Mouse (Mus musculus): ENCODE measurements at regions not wholly inside any gene's neighbourhood (a gene's known extent, or its start where the extent isn't known, plus 50 kb on each side); places are given as distances from the start of the nearest gene placed in this dataset.
A peak's percentile ranks its signal among the peaks of the same experiment; 100 is the strongest.

DNA sequence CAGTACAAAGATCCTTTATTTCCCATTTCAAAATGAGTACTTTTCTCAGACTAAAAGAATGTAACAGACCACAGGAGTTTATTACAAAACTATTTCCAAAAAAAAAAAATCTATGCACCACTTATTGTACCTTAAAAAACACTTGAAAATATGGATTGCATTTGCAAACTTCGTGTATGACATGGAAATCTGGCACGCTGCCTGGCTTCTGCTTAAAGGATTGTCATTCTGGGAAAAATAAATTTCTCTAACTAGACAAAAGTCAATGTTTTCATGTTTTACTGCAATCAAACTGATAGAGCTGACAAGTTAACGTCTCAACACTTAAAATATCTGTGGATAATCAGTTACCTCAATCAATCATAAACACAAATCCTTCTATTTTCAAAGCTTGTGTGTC lies 205.5 kb upstream of the Nr2f1 start:
- peak; percentile 16 for DNase-seq

DNA sequence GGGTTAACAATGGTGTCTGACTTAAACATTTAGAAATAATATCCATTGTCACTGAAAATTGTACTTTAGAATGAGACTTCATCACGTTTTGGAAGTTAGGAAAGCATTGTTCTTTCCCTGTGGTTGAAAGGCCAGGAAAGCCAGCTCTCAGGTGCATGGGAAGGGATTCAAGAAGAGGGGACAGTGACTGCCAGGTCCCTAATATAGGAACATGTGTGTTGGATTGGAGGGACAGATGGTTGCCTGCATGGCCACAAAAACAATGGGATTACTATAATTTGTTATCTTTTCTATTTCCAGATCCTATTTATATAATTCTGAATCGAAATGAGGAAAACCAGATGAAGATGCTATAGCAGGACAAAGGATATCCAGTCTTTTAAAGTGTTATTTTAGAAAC lies 184.2 kb upstream of the Nr2f1 start:
- no peak for DNase-seq

DNA sequence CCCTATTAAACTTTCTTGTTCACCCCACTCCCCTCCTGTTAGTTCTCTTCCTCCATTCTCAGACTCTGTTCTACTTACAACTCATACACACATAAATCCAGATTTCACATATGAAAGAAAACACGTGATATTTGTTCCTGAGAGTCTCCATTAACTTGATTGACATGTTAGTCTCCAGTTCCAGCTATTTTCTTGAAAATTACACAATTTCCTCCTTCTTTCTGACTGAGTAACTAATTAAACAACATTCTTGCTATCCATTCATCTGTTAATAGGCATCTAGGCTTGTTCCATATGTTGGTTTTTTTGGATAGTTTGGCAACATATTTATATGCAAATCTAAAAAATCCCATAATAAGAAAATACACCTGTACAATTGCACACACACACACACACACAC lies 161.7 kb upstream of the Nr2f1 start:
- DNase-seq = no peak

DNA sequence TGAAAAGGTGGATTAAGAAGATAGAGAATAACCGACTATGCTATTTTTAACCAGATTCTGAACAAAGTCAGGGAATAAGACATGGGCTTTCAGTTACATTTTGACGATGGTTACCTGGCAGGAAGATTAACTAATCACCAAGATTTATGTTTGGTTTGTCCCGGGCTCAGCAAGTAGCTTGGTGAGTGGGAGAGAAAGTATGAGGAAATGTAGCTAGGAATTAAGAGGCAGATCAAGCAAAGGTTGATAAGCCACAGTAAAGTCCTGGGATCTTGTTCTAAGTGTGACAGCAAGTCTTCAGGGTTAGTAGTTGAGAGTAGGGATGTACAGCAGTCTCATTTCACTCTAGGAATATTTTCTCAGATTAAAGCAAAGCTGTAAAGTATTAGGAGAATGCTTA lies 149.3 kb upstream of the Nr2f1 start:
- no peak for DNase-seq

DNA sequence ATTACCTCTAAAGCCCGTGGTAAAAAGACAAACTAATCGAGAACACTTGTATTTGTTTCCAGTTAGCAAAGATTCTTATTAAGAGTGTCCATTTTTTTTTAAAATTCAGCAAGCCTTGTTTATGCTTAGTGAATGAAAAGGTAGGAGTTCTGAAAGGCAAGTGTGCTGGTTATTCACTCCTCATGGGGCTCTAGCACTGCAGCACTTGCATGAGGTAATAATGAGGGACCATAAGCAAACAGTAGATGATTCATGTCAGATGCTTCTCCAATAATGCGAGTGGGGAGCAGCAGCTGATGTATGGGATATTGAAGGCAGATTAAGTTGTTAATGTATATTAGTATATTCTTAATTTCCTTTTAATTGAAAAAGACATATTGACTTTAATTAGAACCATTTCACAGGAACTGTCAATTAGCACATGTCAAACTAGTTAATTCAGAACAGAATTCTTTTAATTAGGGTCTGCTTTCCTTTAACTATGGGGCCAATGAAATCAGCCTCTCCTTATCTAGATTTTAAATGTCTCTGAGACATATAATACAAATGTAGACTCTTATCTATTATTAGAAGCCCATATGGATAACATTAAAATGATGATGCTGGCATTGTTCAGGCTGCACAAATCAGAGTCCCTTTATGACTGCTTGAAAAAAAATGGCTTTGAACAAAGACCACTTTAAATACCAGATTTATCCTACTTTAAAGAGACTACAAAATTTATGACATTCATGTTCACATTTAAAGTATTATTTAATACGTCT lies 125.1 kb upstream of the Nr2f1 start:
- no peak for DNase-seq

DNA sequence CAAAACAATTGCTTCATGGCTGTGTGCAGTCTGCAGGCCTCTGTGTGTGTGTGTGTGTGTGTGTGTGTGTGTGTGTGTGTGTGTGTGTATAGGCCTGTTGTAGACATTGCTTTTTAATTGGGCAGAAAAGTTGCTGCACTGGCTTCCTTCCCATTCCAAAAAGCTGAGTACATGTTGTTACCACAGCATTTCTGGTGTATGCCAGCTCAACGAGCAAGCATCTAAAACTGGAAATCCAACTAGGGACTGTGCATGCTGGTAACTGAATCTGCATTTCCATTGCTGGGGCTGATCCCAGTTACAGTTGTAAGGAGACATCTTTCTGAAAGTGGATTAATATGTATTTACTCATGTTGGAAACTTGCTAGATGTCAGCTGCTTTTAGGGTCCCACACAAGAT lies 123.6 kb upstream of the Nr2f1 start:
- no peak for DNase-seq

DNA sequence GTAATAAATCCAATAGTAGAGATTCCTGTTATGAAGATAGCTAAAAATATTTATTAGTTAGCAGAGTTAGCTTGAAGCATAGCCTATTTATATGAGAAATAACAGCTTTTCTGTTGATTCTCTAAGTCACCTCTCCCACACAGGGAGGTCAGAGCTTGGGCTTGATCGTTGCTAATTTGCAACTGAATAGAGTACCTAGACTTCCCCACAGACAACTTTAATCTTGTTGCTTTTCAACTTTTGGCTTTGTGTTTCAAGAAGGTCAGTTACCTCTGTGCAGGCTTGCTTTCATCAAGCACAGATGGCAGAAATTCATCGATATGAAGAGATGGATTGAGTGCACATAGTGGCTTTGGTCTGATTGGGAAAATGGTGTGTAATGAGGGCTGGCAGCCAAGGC lies 118.9 kb upstream of the Nr2f1 start:
- DNase-seq = no peak

DNA sequence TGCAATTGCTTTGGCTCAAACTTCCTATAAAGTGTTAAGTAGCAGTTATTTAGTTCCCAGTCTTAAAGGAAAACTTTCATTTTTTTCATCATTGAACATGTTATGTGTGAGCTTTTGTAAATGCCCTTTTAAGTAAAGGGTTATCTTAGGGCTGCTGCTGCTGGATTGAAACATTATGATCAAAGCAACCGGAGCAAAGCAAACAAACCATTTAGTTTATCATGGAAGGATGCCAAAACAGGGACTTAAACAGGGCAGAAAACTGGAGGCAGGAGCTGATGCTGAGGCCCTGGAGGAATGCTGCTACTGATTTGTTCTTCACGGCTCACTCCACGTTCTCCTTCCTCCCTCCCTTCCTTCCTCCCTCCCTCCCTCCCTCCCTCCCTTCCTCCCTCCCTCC lies 111.3 kb upstream of the Nr2f1 start:
- no peak for DNase-seq

Measured in adrenal gland, postnatal 10 days (tissue).